Mouse (Mus musculus): ENCODE measurements around the gene Tmem203. TPM values are rescaled to one million over a fixed set of nuclear protein-coding genes. Genes with fewer than 3 reads are reported as not detected.

Gene Tmem203
- total and polyA plus RNA-seq, 2 experiments = 14.5 to 43.7 TPM

DNA sequence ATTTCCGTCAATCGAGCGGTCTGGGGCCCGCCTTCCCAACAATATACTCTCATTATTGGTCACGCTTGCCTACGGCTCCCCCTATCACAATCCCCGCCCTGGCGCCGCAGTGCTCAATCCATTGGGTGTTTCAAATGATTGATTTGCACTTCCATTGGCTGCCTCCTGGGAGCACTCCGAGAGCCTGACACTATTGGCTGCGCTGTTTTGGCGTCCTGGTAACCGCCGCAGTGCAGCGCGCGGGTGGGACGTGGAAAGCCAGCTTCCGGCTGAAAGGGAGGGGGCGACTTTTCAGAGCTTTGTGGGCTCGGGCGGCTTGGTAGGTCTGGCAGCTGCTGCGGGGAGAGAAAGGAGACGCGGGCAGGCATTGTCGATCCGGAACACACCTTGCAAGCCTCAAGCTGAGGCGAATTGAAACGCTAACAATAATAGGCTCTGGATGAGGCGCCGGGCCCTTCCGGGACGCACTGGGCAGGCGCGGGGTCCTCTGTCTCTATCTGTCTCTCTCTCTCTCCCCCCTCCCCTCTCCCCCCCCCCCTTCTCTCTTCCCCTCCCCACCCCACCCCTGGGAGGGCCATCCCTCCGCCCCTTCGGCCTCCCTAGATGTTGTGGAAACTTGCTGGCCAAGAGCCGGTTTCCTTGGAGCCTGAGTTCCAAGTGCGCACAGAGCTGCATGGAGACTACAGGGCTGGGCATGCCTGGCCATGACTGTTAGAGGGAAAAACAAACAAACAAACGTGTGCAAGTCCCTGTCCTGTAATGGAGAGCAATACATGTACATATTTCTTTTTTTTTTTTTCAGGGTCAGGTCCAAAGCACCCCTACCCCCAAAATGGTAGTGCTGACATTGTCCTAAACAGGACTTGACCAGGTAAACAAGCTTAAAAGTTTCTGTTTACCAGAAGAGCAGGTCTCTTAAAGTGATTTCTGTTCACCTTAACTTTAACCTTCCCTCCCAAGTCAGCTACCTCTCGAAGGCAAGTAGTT, 30.2 kb upstream of the Tmem203 start:
- H3K27me3 ChIP-seq (ENCODE audit: control insufficient read depth, insufficient read depth, low read length) = no peaks in the 10 kb centered on the region
- TF ChIP-seq CTCF (IDR thresholded peaks at IDR 0.05; ENCODE audit: low read depth, low read length) (no peak), POLR2A (IDR thresholded peaks at IDR 0.05; ENCODE audit: extremely low read depth, insufficient read depth, low read length) (peak; percentile 67; the same call in 1 of the 2 replicates)
- DNase-seq (ENCODE audit: extremely low read depth, low read depth, low spot score) = peak; percentile 98
- no peaks in the 10 kb centered on the region for H3K4me1 ChIP-seq (ENCODE audit: control insufficient read depth, insufficient read depth, low read length)
- no peaks in the 10 kb centered on the region; the same call in 1 of the 2 replicates for H3K36me3 ChIP-seq (ENCODE audit: control insufficient read depth, insufficient read depth, low read length)
- peak overlapping the region; percentile 73 for H3K9ac ChIP-seq (ENCODE audit: low read depth, low read length)
- no peaks in the 10 kb centered on the region; the same call in 1 of the 2 replicates for H3K79me2 ChIP-seq (ENCODE audit: control insufficient read depth, insufficient read depth, low read length)
- H3K4me3 ChIP-seq (ENCODE audit: insufficient read depth, low read depth, low read length) = peak overlapping the region; percentile 73
- 2% methylated on average over 41 of the region's 41 CpGs for WGBS
- H3K27ac ChIP-seq (replicated peaks; ENCODE audit: insufficient read depth, low read depth, low read length) = peak overlapping the region; percentile 88

- Histone ChIP-seq H3K4me1 (ENCODE audit: control insufficient read depth, insufficient read depth, low read length) (no peaks in the 10 kb centered on the region), H3K27me3 (ENCODE audit: control insufficient read depth, insufficient read depth, low read length) (no peaks in the 10 kb centered on the region), H3K36me3 (ENCODE audit: control insufficient read depth, insufficient read depth, low read length) (no peaks in the 10 kb centered on the region; the same call in 1 of the 2 replicates), H3K27ac (replicated peaks; ENCODE audit: insufficient read depth, low read depth, low read length) (peak overlapping the region; percentile 59), H3K79me2 (ENCODE audit: control insufficient read depth, insufficient read depth, low read length) (no peaks in the 10 kb centered on the region; the same call in 1 of the 2 replicates), H3K9ac (ENCODE audit: low read depth, low read length) (no peak overlapping the region), H3K4me3 (ENCODE audit: insufficient read depth, low read depth, low read length) (no peak overlapping the region)
- TF ChIP-seq CTCF (IDR thresholded peaks at IDR 0.05; ENCODE audit: low read depth, low read length) = no peak
- no peak for TF ChIP-seq POLR2A (IDR thresholded peaks at IDR 0.05; ENCODE audit: extremely low read depth, insufficient read depth, low read length)
- no peak for DNase-seq (ENCODE audit: extremely low read depth, low read depth, low spot score)
- 83% methylated on average over 8 of the region's 8 CpGs for WGBS
Observed at GRCm38 (mm10) chr2:25225811-25226379, 29.3 kb upstream of the Tmem203 start.

- Histone ChIP-seq H3K27me3 (ENCODE audit: control insufficient read depth, insufficient read depth, low read length) (no peaks in the 10 kb centered on the region), H3K36me3 (ENCODE audit: control insufficient read depth, insufficient read depth, low read length) (no peaks in the 10 kb centered on the region; the same call in 1 of the 2 replicates), H3K79me2 (ENCODE audit: control insufficient read depth, insufficient read depth, low read length) (no peaks in the 10 kb centered on the region; the same call in 1 of the 2 replicates), H3K27ac (replicated peaks; ENCODE audit: insufficient read depth, low read depth, low read length) (no peak overlapping the region), H3K9ac (ENCODE audit: low read depth, low read length) (no peak overlapping the region), H3K4me1 (ENCODE audit: control insufficient read depth, insufficient read depth, low read length) (no peaks in the 10 kb centered on the region), H3K4me3 (ENCODE audit: insufficient read depth, low read depth, low read length) (no peak overlapping the region)
- no peak for TF ChIP-seq CTCF (IDR thresholded peaks at IDR 0.05; ENCODE audit: low read depth, low read length)
- no peak for TF ChIP-seq POLR2A (IDR thresholded peaks at IDR 0.05; ENCODE audit: extremely low read depth, insufficient read depth, low read length)
- WGBS = 90% methylated on average over 5 of the region's 5 CpGs
- DNase-seq (ENCODE audit: extremely low read depth, low read depth, low spot score) = no peak
Observed at GRCm38 (mm10) chr2:25226864-25227263, 28.4 kb upstream of the Tmem203 start.

DNA sequence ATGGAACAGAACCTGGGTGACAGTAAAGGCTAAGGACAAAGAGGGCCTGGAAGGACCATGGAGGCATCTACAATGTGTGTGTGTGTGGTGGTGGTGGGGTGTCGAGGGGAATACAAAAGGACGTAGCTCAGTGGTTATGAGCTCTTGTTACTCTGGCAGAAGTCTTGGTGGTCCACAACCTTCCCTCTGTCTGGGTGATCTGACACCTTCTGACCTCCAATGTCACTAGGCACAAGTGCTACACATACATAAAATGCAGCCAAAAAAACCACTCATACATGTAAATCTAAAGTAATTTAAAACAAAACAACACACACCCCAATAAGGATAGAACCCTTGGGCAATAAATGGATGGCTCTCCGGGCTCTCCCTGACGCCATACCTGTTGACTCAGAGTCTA, 27.8 kb upstream of the Tmem203 start:
- WGBS = 95% methylated on average over 4 of the region's 4 CpGs
- DNase-seq (ENCODE audit: extremely low read depth, low read depth, low spot score) = no peak
- H3K4me1 ChIP-seq (ENCODE audit: control insufficient read depth, insufficient read depth, low read length) = no peaks in the 10 kb centered on the region
- H3K36me3 ChIP-seq (ENCODE audit: control insufficient read depth, insufficient read depth, low read length) = no peaks in the 10 kb centered on the region; the same call in 1 of the 2 replicates
- TF ChIP-seq POLR2A (IDR thresholded peaks at IDR 0.05; ENCODE audit: extremely low read depth, insufficient read depth, low read length) (no peak), CTCF (IDR thresholded peaks at IDR 0.05; ENCODE audit: low read depth, low read length) (no peak)
- no peak overlapping the region for H3K4me3 ChIP-seq (ENCODE audit: insufficient read depth, low read depth, low read length)
- no peak overlapping the region for H3K9ac ChIP-seq (ENCODE audit: low read depth, low read length)
- H3K27ac ChIP-seq (replicated peaks; ENCODE audit: insufficient read depth, low read depth, low read length) = no peak overlapping the region
- H3K27me3 ChIP-seq (ENCODE audit: control insufficient read depth, insufficient read depth, low read length) = no peaks in the 10 kb centered on the region
- no peaks in the 10 kb centered on the region; the same call in 1 of the 2 replicates for H3K79me2 ChIP-seq (ENCODE audit: control insufficient read depth, insufficient read depth, low read length)

- Histone ChIP-seq H3K27ac (replicated peaks; ENCODE audit: insufficient read depth, low read depth, low read length) (no peak overlapping the region), H3K79me2 (ENCODE audit: control insufficient read depth, insufficient read depth, low read length) (no peaks in the 10 kb centered on the region; the same call in 1 of the 2 replicates), H3K9ac (ENCODE audit: low read depth, low read length) (no peak overlapping the region), H3K4me3 (ENCODE audit: insufficient read depth, low read depth, low read length) (no peak overlapping the region; the same call in 1 of the 2 replicates), H3K36me3 (ENCODE audit: control insufficient read depth, insufficient read depth, low read length) (no peaks in the 10 kb centered on the region), H3K4me1 (ENCODE audit: control insufficient read depth, insufficient read depth, low read length) (no peaks in the 10 kb centered on the region), H3K27me3 (ENCODE audit: control insufficient read depth, insufficient read depth, low read length) (no peaks in the 10 kb centered on the region)
- 0% methylated on average over 7 of the region's 7 CpGs for WGBS
- TF ChIP-seq CTCF (IDR thresholded peaks at IDR 0.05; ENCODE audit: low read depth, low read length) = peak; percentile 99
- TF ChIP-seq POLR2A (IDR thresholded peaks at IDR 0.05; ENCODE audit: extremely low read depth, insufficient read depth, low read length) = no peak
- DNase-seq (ENCODE audit: extremely low read depth, low read depth, low spot score) = peak; percentile 77
Observed at GRCm38 (mm10) chr2:25228431-25228889, 26.8 kb upstream of the Tmem203 start.
